Mouse (Mus musculus) forebrain, embryonic 10.5 days (tissue): ENCODE measurements at regions not wholly inside any gene's neighbourhood (a gene's known extent, or its start where the extent isn't known, plus 50 kb on each side); places are given as distances from the start of the nearest gene placed in this dataset.

Experiments used
- DNase-seq: peaks from one replicate; pipeline ENCODE4 v3.0.0-alpha.2; 2017; ENCODE audit warnings: low spot score; ENCODE audit errors: extremely low spot score
- H3K27ac ChIP-seq: fragments of 300-500 bp; sonication (generic); 2 replicates; pipeline ENCODE4 v1.5.1; 2016; ENCODE audit warnings: mild to moderate bottlenecking
- H3K27me3 ChIP-seq: fragments of 300-500 bp; sonication (generic); 2 replicates; pipeline ENCODE4 v1.6.1; 2016; ENCODE audit warnings: mild to moderate bottlenecking; ENCODE audit not compliant: poor library complexity, severe bottlenecking
- H3K36me3 ChIP-seq: fragments of 300-500 bp; sonication (generic); replicated peaks from 2 replicates; pipeline ENCODE4 v1.6.1; 2016; ENCODE audit warnings: mild to moderate bottlenecking, moderate library complexity
- H3K4me1 ChIP-seq: fragments of 300-500 bp; sonication (generic); 2 replicates; pipeline ENCODE4 v1.6.1; 2016
- H3K4me3 ChIP-seq: fragments of 300-500 bp; sonication (generic); 2 replicates; pipeline ENCODE4 v1.5.1; 2016; ENCODE audit warnings: mild to moderate bottlenecking, moderate library complexity
- H3K9me3 ChIP-seq: fragments of 300-500 bp; sonication (generic); 2 replicates; pipeline ENCODE4 v1.6.1; 2016; ENCODE audit warnings: mild to moderate bottlenecking, moderate library complexity
- WGBS: fragments of 180-500 bp; shearing (Covaris S2); methylation state at CpG from one replicate; pipeline ENCODE4 v1.1.7; 2016; 5-methylcytosine and 5-hydroxymethylcytosine counted together

- no peaks in the 10 kb centered on the region for H3K36me3 ChIP-seq
- DNase-seq = no peak
- no peaks in the 10 kb centered on the region for H3K9me3 ChIP-seq
- 63% methylated on average over 8 of the region's 8 CpGs for WGBS
- H3K4me1 ChIP-seq = peaks cover 3% of the 10 kb centered on the region; the same call in 1 of the 2 replicates
- H3K27me3 ChIP-seq = no peaks in the 10 kb centered on the region
- no peak overlapping the region for H3K27ac ChIP-seq
- no peak overlapping the region for H3K4me3 ChIP-seq
Measured at GRCm38 (mm10) chr1:153962161-153962720, 62.2 kb upstream of the Teddm2 start.

GRCm38 (mm10) chr1:153963744-153964342, 63.8 kb upstream of the Teddm2 start:
- Histone ChIP-seq H3K27me3 (no peaks in the 10 kb centered on the region), H3K9me3 (no peaks in the 10 kb centered on the region), H3K27ac (no peak overlapping the region), H3K4me1 (peaks cover 3% of the 10 kb centered on the region; the same call in 1 of the 2 replicates), H3K36me3 (no peaks in the 10 kb centered on the region), H3K4me3 (no peak overlapping the region)
- DNase-seq = no peak
- WGBS = 84% methylated on average over 9 of the region's 9 CpGs

- H3K27ac ChIP-seq = no peak overlapping the region
- no peak for DNase-seq
- H3K4me1 ChIP-seq = no peaks in the 10 kb centered on the region
- H3K4me3 ChIP-seq = no peak overlapping the region
- WGBS = 89% methylated on average over 4 of the region's 4 CpGs
- H3K27me3 ChIP-seq = peaks cover 1% of the 10 kb centered on the region; the same call in 1 of the 2 replicates
- no peaks in the 10 kb centered on the region for H3K36me3 ChIP-seq
- no peaks in the 10 kb centered on the region for H3K9me3 ChIP-seq
Measured at GRCm38 (mm10) chr1:153969401-153969800, 69.4 kb upstream of the Teddm2 start.

GRCm38 (mm10) chr1:153974300-153974699, 74.3 kb upstream of the Teddm2 start:
- no peaks in the 10 kb centered on the region; the same call in 1 of the 2 replicates for H3K9me3 ChIP-seq
- 79% methylated on average over 1 of the region's 1 CpGs for WGBS
- H3K4me1 ChIP-seq = peaks cover 20% of the 10 kb centered on the region
- no peak for DNase-seq
- H3K4me3 ChIP-seq = no peak overlapping the region
- no peaks in the 10 kb centered on the region for H3K36me3 ChIP-seq
- no peak overlapping the region for H3K27ac ChIP-seq
- H3K27me3 ChIP-seq = peaks cover 24% of the 10 kb centered on the region

GRCm38 (mm10) chr1:153977963-153978726, 78.1 kb upstream of the Teddm2 start:
- DNase-seq = peak; percentile 44
- no peaks in the 10 kb centered on the region; the same call in 1 of the 2 replicates for H3K9me3 ChIP-seq
- H3K27me3 ChIP-seq = peaks cover 57% of the 10 kb centered on the region
- H3K4me1 ChIP-seq = peaks cover 20% of the 10 kb centered on the region
- H3K27ac ChIP-seq = peak overlapping the region; percentile 58
- no peak overlapping the region for H3K4me3 ChIP-seq
- no peaks in the 10 kb centered on the region for H3K36me3 ChIP-seq
- 21% methylated on average over 5 of the region's 5 CpGs for WGBS

GRCm38 (mm10) chr1:153980886-153981285, 80.9 kb upstream of the Teddm2 start:
- no peak for DNase-seq
- no peaks in the 10 kb centered on the region for H3K36me3 ChIP-seq
- peaks cover 20% of the 10 kb centered on the region for H3K4me1 ChIP-seq
- H3K4me3 ChIP-seq = no peak overlapping the region
- no peak overlapping the region for H3K27ac ChIP-seq
- H3K27me3 ChIP-seq = peaks cover 45% of the 10 kb centered on the region
- no peaks in the 10 kb centered on the region for H3K9me3 ChIP-seq
- 91% methylated on average over 6 of the region's 6 CpGs for WGBS

- no peak for DNase-seq
- Histone ChIP-seq H3K4me3 (no peak overlapping the region), H3K36me3 (no peaks in the 10 kb centered on the region), H3K27me3 (peaks cover 20% of the 10 kb centered on the region), H3K4me1 (no peaks in the 10 kb centered on the region), H3K27ac (no peak overlapping the region), H3K9me3 (no peaks in the 10 kb centered on the region)
- WGBS = 95% methylated on average over 5 of the region's 5 CpGs
Measured at GRCm38 (mm10) chr1:153985595-153985994, 85.6 kb upstream of the Teddm2 start.

GRCm38 (mm10) chr1:153986632-153987031, 86.6 kb upstream of the Teddm2 start:
- 85% methylated on average over 6 of the region's 6 CpGs for WGBS
- no peak overlapping the region for H3K4me3 ChIP-seq

GRCm38 (mm10) chr1:153988297-153988696, 88.3 kb upstream of the Teddm2 start:
- H3K9me3 ChIP-seq = no peaks in the 10 kb centered on the region
- no peaks in the 10 kb centered on the region for H3K36me3 ChIP-seq
- no peaks in the 10 kb centered on the region for H3K4me1 ChIP-seq
- H3K27ac ChIP-seq = no peak overlapping the region
- H3K4me3 ChIP-seq = no peak overlapping the region
- no peaks in the 10 kb centered on the region for H3K27me3 ChIP-seq
- 76% methylated on average over 2 of the region's 2 CpGs for WGBS
- DNase-seq = no peak

More at GRCm38 (mm10) chr1:153986632-153987031, 86.6 kb upstream of the Teddm2 start:
- Histone ChIP-seq H3K27ac (no peak overlapping the region), H3K9me3 (no peaks in the 10 kb centered on the region), H3K4me1 (no peaks in the 10 kb centered on the region), H3K36me3 (no peaks in the 10 kb centered on the region), H3K27me3 (peaks cover 10% of the 10 kb centered on the region; the same call in 1 of the 2 replicates)
- no peak for DNase-seq

- no peaks in the 10 kb centered on the region for H3K27me3 ChIP-seq
- H3K4me1 ChIP-seq = no peaks in the 10 kb centered on the region
- no peak overlapping the region for H3K4me3 ChIP-seq
- DNase-seq = no peak
- WGBS = 88% methylated on average over 11 of the region's 11 CpGs
- H3K27ac ChIP-seq = no peak overlapping the region
- H3K9me3 ChIP-seq = peaks cover 6% of the 10 kb centered on the region; the same call in 1 of the 2 replicates
- H3K36me3 ChIP-seq = no peaks in the 10 kb centered on the region
Measured at GRCm38 (mm10) chr1:153990651-153991435, 90.8 kb upstream of the Teddm2 start.

- Histone ChIP-seq H3K4me3 (no peak overlapping the region), H3K27me3 (no peaks in the 10 kb centered on the region), H3K4me1 (peaks cover 6% of the 10 kb centered on the region), H3K9me3 (peaks cover 6% of the 10 kb centered on the region; the same call in 1 of the 2 replicates), H3K27ac (no peak overlapping the region), H3K36me3 (no peaks in the 10 kb centered on the region)
- WGBS = 65% methylated on average over 3 of the region's 3 CpGs
- DNase-seq = no peak
Measured at GRCm38 (mm10) chr1:153992466-153992865, 92.4 kb upstream of the Teddm2 start.

- 92% methylated on average over 4 of the region's 4 CpGs for WGBS
- DNase-seq = no peak
- H3K4me1 ChIP-seq = peaks cover 8% of the 10 kb centered on the region
Measured at GRCm38 (mm10) chr1:153994871-153995270, 94.8 kb upstream of the Teddm2 start.

More at GRCm38 (mm10) chr1:153994871-153995270, 94.8 kb upstream of the Teddm2 start:
- Histone ChIP-seq H3K27me3 (no peaks in the 10 kb centered on the region), H3K36me3 (no peaks in the 10 kb centered on the region), H3K4me3 (no peak overlapping the region), H3K27ac (no peak overlapping the region), H3K9me3 (peaks cover 6% of the 10 kb centered on the region; the same call in 1 of the 2 replicates)
